Mouse (Mus musculus) intestine, embryonic 14.5 days (tissue): Measurements from ENCODE around the gene Mast4. TPM values are rescaled to one million over a fixed set of nuclear protein-coding genes. Genes with fewer than 3 reads are reported as not detected.

ENCODE experiments used
- ATAC-seq: fragments of 200-750 bp; cut with Nextera tagmentation; replicated peaks from 2 replicates; pipeline ENCODE4 v1.8.0; 2017; ENCODE audit warnings: low read depth, moderate number of reproducible peaks, moderate TSS enrichment, moderate library complexity; ENCODE audit not compliant: low FRiP score, low TSS enrichment
- DNase-seq: peaks from one replicate; pipeline ENCODE4 v3.0.0-alpha.2; 2018; ENCODE audit warnings: low spot score
- H3K27ac ChIP-seq: fragments of 300-500 bp; sonication (generic); 2 replicates; pipeline ENCODE4 v1.5.1; 2014; ENCODE audit warnings: low read depth, mild to moderate bottlenecking, control low read depth
- H3K27me3 ChIP-seq: fragments of 300-500 bp; sonication (generic); replicated peaks from 2 replicates; pipeline ENCODE4 v1.6.1; 2014; ENCODE audit warnings: low read length, control low read depth; ENCODE audit not compliant: control insufficient read depth, insufficient read depth
- H3K36me3 ChIP-seq: fragments of 300-500 bp; sonication (generic); 2 replicates; pipeline ENCODE4 v1.6.1; 2014; ENCODE audit warnings: low read length, control low read depth; ENCODE audit not compliant: control insufficient read depth, insufficient read depth
- H3K4me1 ChIP-seq: fragments of 300-500 bp; sonication (generic); replicated peaks from 2 replicates; pipeline ENCODE4 v1.6.1; 2014; ENCODE audit warnings: low read length, control low read depth, mixed read lengths; ENCODE audit not compliant: control insufficient read depth, insufficient read depth
- H3K4me2 ChIP-seq: fragments of 300-500 bp; sonication (generic); 2 replicates; pipeline ENCODE4 v1.6.1; 2014; ENCODE audit warnings: low read length
- H3K4me3 ChIP-seq: fragments of 300-500 bp; sonication (generic); 2 replicates; pipeline ENCODE4 v1.5.1; 2014; ENCODE audit warnings: low read depth, low read length, control low read depth, mixed read lengths
- H3K9ac ChIP-seq: fragments of 300-500 bp; sonication (generic); 2 replicates; pipeline ENCODE4 v1.6.1; 2014; ENCODE audit warnings: mild to moderate bottlenecking, low read length
- H3K9me3 ChIP-seq: fragments of 300-500 bp; sonication (generic); 2 replicates; pipeline ENCODE4 v1.6.1; 2016; ENCODE audit warnings: low read length, control low read depth; ENCODE audit not compliant: control insufficient read depth
- WGBS: fragments of 180-500 bp; shearing (Covaris S2); extraction: QIAGEN DNeasy Blood & Tissue Kit; methylation state at CpG from one replicate; pipeline ENCODE4 v1.1.7; 2014; 5-methylcytosine and 5-hydroxymethylcytosine counted together
- polyA plus RNA-seq: library from polyadenylated mRNA; unstranded; fragments of >200 nt; fragmentation: Nextera tagmentation; extraction: Ambion mirVana; gene quantifications from 2 replicates; pipeline ENCODE4 v1.2.1, GENCODE M21; 2014

The Mast4 gene
- polyA plus RNA-seq, 1 experiment from 2014 or later = 31.9 TPM

GRCm38 (mm10) chr13:103181836-103182235 is 152.5 kb downstream of the Mast4 start:
- Histone ChIP-seq H3K36me3 (no peaks in the 10 kb centered on the region), H3K4me2 (no peak overlapping the region), H3K9me3 (no peaks in the 10 kb centered on the region), H3K4me1 (no peaks in the 10 kb centered on the region), H3K9ac (no peak overlapping the region), H3K27ac (no peak overlapping the region), H3K4me3 (no peak overlapping the region), H3K27me3 (no peaks in the 10 kb centered on the region)
- ATAC-seq (no peak), DNase-seq (peak; percentile 34)
- WGBS = 91% methylated on average over 9 of the region's 9 CpGs

GRCm38 (mm10) chr13:103176871-103177270 is 157.4 kb downstream of the Mast4 start:
- 77% methylated on average over 7 of the region's 7 CpGs for WGBS
- Histone ChIP-seq H3K27me3 (no peaks in the 10 kb centered on the region), H3K9ac (no peak overlapping the region), H3K4me2 (no peak overlapping the region), H3K27ac (no peak overlapping the region), H3K4me3 (no peak overlapping the region), H3K36me3 (no peaks in the 10 kb centered on the region), H3K9me3 (no peaks in the 10 kb centered on the region), H3K4me1 (no peaks in the 10 kb centered on the region)
- ATAC-seq = no peak
- peak; percentile 9 for DNase-seq

- Histone ChIP-seq H3K36me3 (no peaks in the 10 kb centered on the region), H3K4me1 (no peaks in the 10 kb centered on the region), H3K4me3 (no peak overlapping the region), H3K27me3 (no peaks in the 10 kb centered on the region), H3K9me3 (no peaks in the 10 kb centered on the region), H3K4me2 (no peak overlapping the region), H3K27ac (no peak overlapping the region), H3K9ac (no peak overlapping the region)
- DNase-seq = no peak
- no peak for ATAC-seq
- 84% methylated on average over 5 of the region's 5 CpGs for WGBS
These were observed 159.9 kb downstream of the Mast4 start for GRCm38 (mm10) chr13:103174431-103174830.

- 24% methylated on average over 7 of the region's 7 CpGs for WGBS
- peak; percentile 77 for DNase-seq
- no peak for ATAC-seq
- Histone ChIP-seq H3K4me1 (no peaks in the 10 kb centered on the region), H3K27me3 (no peaks in the 10 kb centered on the region), H3K36me3 (no peaks in the 10 kb centered on the region), H3K9ac (no peak overlapping the region), H3K27ac (no peak overlapping the region), H3K4me2 (no peak overlapping the region), H3K9me3 (no peaks in the 10 kb centered on the region), H3K4me3 (no peak overlapping the region)
These were observed 160.6 kb downstream of the Mast4 start for GRCm38 (mm10) chr13:103173545-103174182.

- 85% methylated on average over 8 of the region's 8 CpGs for WGBS
- ATAC-seq (no peak), DNase-seq (peak; percentile 25)
- H3K27me3 ChIP-seq = no peaks in the 10 kb centered on the region
- H3K4me3 ChIP-seq = no peak overlapping the region
- no peaks in the 10 kb centered on the region for H3K36me3 ChIP-seq
- H3K27ac ChIP-seq = no peak overlapping the region
- H3K9me3 ChIP-seq = no peaks in the 10 kb centered on the region
- no peak overlapping the region for H3K4me2 ChIP-seq
- no peaks in the 10 kb centered on the region for H3K4me1 ChIP-seq
- H3K9ac ChIP-seq = no peak overlapping the region
These were observed 182.4 kb downstream of the Mast4 start for GRCm38 (mm10) chr13:103151944-103152343.

GRCm38 (mm10) chr13:103151171-103151570 is 183.1 kb downstream of the Mast4 start:
- no peaks in the 10 kb centered on the region for H3K36me3 ChIP-seq
- 59% methylated on average over 11 of the region's 11 CpGs for WGBS
- H3K27me3 ChIP-seq = no peaks in the 10 kb centered on the region
- no peak overlapping the region for H3K9ac ChIP-seq
- no peaks in the 10 kb centered on the region for H3K4me1 ChIP-seq
- H3K9me3 ChIP-seq = no peaks in the 10 kb centered on the region
- H3K4me3 ChIP-seq = no peak overlapping the region
- DNase-seq (peak; percentile 27), ATAC-seq (no peak)
- H3K4me2 ChIP-seq = no peak overlapping the region
- H3K27ac ChIP-seq = no peak overlapping the region

GRCm38 (mm10) chr13:103150671-103151070 is 183.6 kb downstream of the Mast4 start:
- Histone ChIP-seq H3K4me2 (no peak overlapping the region), H3K9ac (no peak overlapping the region), H3K27ac (no peak overlapping the region), H3K4me3 (no peak overlapping the region), H3K27me3 (no peaks in the 10 kb centered on the region), H3K9me3 (no peaks in the 10 kb centered on the region), H3K36me3 (no peaks in the 10 kb centered on the region), H3K4me1 (no peaks in the 10 kb centered on the region)
- peak; percentile 4 for DNase-seq
- ATAC-seq = no peak
- WGBS = 82% methylated on average over 4 of the region's 4 CpGs

GRCm38 (mm10) chr13:103149415-103149814 is 184.9 kb downstream of the Mast4 start:
- no peak overlapping the region for H3K9ac ChIP-seq
- H3K4me2 ChIP-seq = no peak overlapping the region
- no peak for ATAC-seq
- H3K36me3 ChIP-seq = no peaks in the 10 kb centered on the region
- WGBS = 83% methylated on average over 7 of the region's 7 CpGs
- H3K9me3 ChIP-seq = no peaks in the 10 kb centered on the region
- H3K4me3 ChIP-seq = no peak overlapping the region
- H3K4me1 ChIP-seq = no peaks in the 10 kb centered on the region
- H3K27ac ChIP-seq = no peak overlapping the region
- DNase-seq = peak; percentile 3
- no peaks in the 10 kb centered on the region for H3K27me3 ChIP-seq

GRCm38 (mm10) chr13:103144343-103144742 is 190.0 kb downstream of the Mast4 start:
- H3K27me3 ChIP-seq = no peaks in the 10 kb centered on the region
- WGBS = 72% methylated on average over 5 of the region's 5 CpGs
- H3K27ac ChIP-seq = no peak overlapping the region
- H3K36me3 ChIP-seq = no peaks in the 10 kb centered on the region
- H3K4me2 ChIP-seq = no peak overlapping the region
- H3K4me1 ChIP-seq = no peaks in the 10 kb centered on the region
- no peaks in the 10 kb centered on the region for H3K9me3 ChIP-seq
- no peak overlapping the region for H3K4me3 ChIP-seq
- H3K9ac ChIP-seq = no peak overlapping the region
- DNase-seq = no peak
- no peak for ATAC-seq
